Mouse (Mus musculus): ENCODE results near the gene Lrrc75a. TPM values are rescaled to one million over a fixed set of nuclear protein-coding genes. Genes with fewer than 3 reads are reported as not detected.
A peak's percentile ranks its signal among the peaks of the same experiment; 100 is the strongest.

Gene Lrrc75a
- polyA plus RNA-seq, 1 experiment from 2014 or later, result 10.8 TPM

- no peak overlapping the region for H3K27ac ChIP-seq (replicated peaks)
- H3K27me3 ChIP-seq (ENCODE audit: low read depth, poor library complexity, severe bottlenecking), result no peaks in the 10 kb centered on the region
- 88% methylated on average over 8 of the region's 8 CpGs for WGBS
- no peak overlapping the region for H3K4me3 ChIP-seq
- 0 out of 2 replicates have a peak, but pooled peaks cover 3% of the 10 kb centered on the region for H3K4me1 ChIP-seq
- no peaks in the 10 kb centered on the region for H3K36me3 ChIP-seq
- no peaks in the 10 kb centered on the region for H3K9me3 ChIP-seq (replicated peaks)
- DNase-seq (ENCODE audit: low spot score), result no peak
Observed at GRCm38 (mm10) chr11:62591904-62592575, 56.3 kb downstream of the Lrrc75a start.

- H3K9me3 ChIP-seq (replicated peaks), result no peaks in the 10 kb centered on the region
- no peaks in the 10 kb centered on the region for H3K36me3 ChIP-seq
- 0 out of 2 replicates have a peak overlapping the region, but pooled peaks have one; percentile 28 for H3K27ac ChIP-seq (replicated peaks)
- DNase-seq (ENCODE audit: low spot score), result no peak
- 95% methylated on average over 2 of the region's 2 CpGs for WGBS
- 0 out of 2 replicates have a peak, but pooled peaks cover 3% of the 10 kb centered on the region for H3K4me1 ChIP-seq
- H3K27me3 ChIP-seq (ENCODE audit: low read depth, poor library complexity, severe bottlenecking), result no peaks in the 10 kb centered on the region
- H3K4me3 ChIP-seq, result no peak overlapping the region
Observed at GRCm38 (mm10) chr11:62591026-62591425, 57.3 kb downstream of the Lrrc75a start.

GRCm38 (mm10) chr11:62589391-62589790, 58.9 kb downstream of the Lrrc75a start:
- H3K4me1 ChIP-seq, result 0 out of 2 replicates have a peak, but pooled peaks cover 3% of the 10 kb centered on the region
- H3K27me3 ChIP-seq (ENCODE audit: low read depth, poor library complexity, severe bottlenecking), result no peaks in the 10 kb centered on the region
- H3K27ac ChIP-seq (replicated peaks), result no peak overlapping the region
- no peak overlapping the region for H3K4me3 ChIP-seq
- no peaks in the 10 kb centered on the region for H3K9me3 ChIP-seq (replicated peaks)
- no peak for DNase-seq (ENCODE audit: low spot score)
- H3K36me3 ChIP-seq, result no peaks in the 10 kb centered on the region
- 80% methylated on average over 10 of the region's 10 CpGs for WGBS

- no peak overlapping the region for H3K27ac ChIP-seq (replicated peaks)
- no peak for DNase-seq (ENCODE audit: low spot score)
- H3K4me1 ChIP-seq, result peaks cover 8% of the 10 kb centered on the region; the same call in 1 of the 2 replicates
- H3K36me3 ChIP-seq, result no peaks in the 10 kb centered on the region
- H3K27me3 ChIP-seq (ENCODE audit: low read depth, poor library complexity, severe bottlenecking), result no peaks in the 10 kb centered on the region
- 87% methylated on average over 5 of the region's 5 CpGs for WGBS
- no peak overlapping the region for H3K4me3 ChIP-seq
- no peaks in the 10 kb centered on the region for H3K9me3 ChIP-seq (replicated peaks)
Observed at GRCm38 (mm10) chr11:62587034-62587433, 61.3 kb downstream of the Lrrc75a start.

GRCm38 (mm10) chr11:62584671-62585206, 63.6 kb downstream of the Lrrc75a start:
- Histone ChIP-seq H3K4me3 (no peak overlapping the region), H3K9me3 (replicated peaks) (no peaks in the 10 kb centered on the region), H3K4me1 (peaks cover 8% of the 10 kb centered on the region; the same call in 1 of the 2 replicates), H3K27ac (replicated peaks) (no peak overlapping the region), H3K36me3 (no peaks in the 10 kb centered on the region), H3K27me3 (ENCODE audit: low read depth, poor library complexity, severe bottlenecking) (no peaks in the 10 kb centered on the region)
- WGBS, result 86% methylated on average over 9 of the region's 9 CpGs
- no peak for DNase-seq (ENCODE audit: low spot score)

GRCm38 (mm10) chr11:62583031-62583430, 65.3 kb downstream of the Lrrc75a start:
- WGBS, result 67% methylated on average over 6 of the region's 6 CpGs

GRCm38 (mm10) chr11:62576530-62577152, 71.7 kb downstream of the Lrrc75a start:
- no peak overlapping the region for H3K27ac ChIP-seq (replicated peaks)
- no peaks in the 10 kb centered on the region for H3K36me3 ChIP-seq
- peak; percentile 10 for DNase-seq (ENCODE audit: low spot score)
- H3K4me1 ChIP-seq, result peaks cover 14% of the 10 kb centered on the region
- WGBS, result 65% methylated on average over 16 of the region's 16 CpGs
- H3K27me3 ChIP-seq (ENCODE audit: low read depth, poor library complexity, severe bottlenecking), result peaks cover 17% of the 10 kb centered on the region
- H3K4me3 ChIP-seq, result peak overlapping the region; percentile 64; the same call in 1 of the 2 replicates
- H3K9me3 ChIP-seq (replicated peaks), result no peaks in the 10 kb centered on the region

More at GRCm38 (mm10) chr11:62583031-62583430, 65.3 kb downstream of the Lrrc75a start:
- Histone ChIP-seq H3K9me3 (replicated peaks) (no peaks in the 10 kb centered on the region), H3K27ac (replicated peaks) (no peak overlapping the region), H3K36me3 (no peaks in the 10 kb centered on the region), H3K4me3 (no peak overlapping the region), H3K4me1 (peaks cover 5% of the 10 kb centered on the region; the same call in 1 of the 2 replicates), H3K27me3 (ENCODE audit: low read depth, poor library complexity, severe bottlenecking) (no peaks in the 10 kb centered on the region)
- no peak for DNase-seq (ENCODE audit: low spot score)

GRCm38 (mm10) chr11:62575659-62576438, 72.5 kb downstream of the Lrrc75a start:
- 7% methylated on average over 27 of the region's 27 CpGs for WGBS
- Histone ChIP-seq H3K36me3 (no peaks in the 10 kb centered on the region), H3K27ac (replicated peaks) (peak overlapping the region; percentile 63), H3K4me1 (peaks cover 14% of the 10 kb centered on the region), H3K9me3 (replicated peaks) (no peaks in the 10 kb centered on the region), H3K4me3 (peak overlapping the region; percentile 64), H3K27me3 (ENCODE audit: low read depth, poor library complexity, severe bottlenecking) (peaks cover 17% of the 10 kb centered on the region)
- peak; percentile 41 for DNase-seq (ENCODE audit: low spot score)

- Histone ChIP-seq H3K4me1 (peaks cover 14% of the 10 kb centered on the region), H3K36me3 (no peaks in the 10 kb centered on the region), H3K9me3 (replicated peaks) (no peaks in the 10 kb centered on the region), H3K27me3 (ENCODE audit: low read depth, poor library complexity, severe bottlenecking) (peaks cover 17% of the 10 kb centered on the region), H3K4me3 (peak overlapping the region; percentile 64), H3K27ac (replicated peaks) (peak overlapping the region; percentile 63)
- 3% methylated on average over 9 of the region's 9 CpGs for WGBS
- peak; percentile 90 for DNase-seq (ENCODE audit: low spot score)
Observed at GRCm38 (mm10) chr11:62575297-62575658, 73.0 kb downstream of the Lrrc75a start.

- H3K36me3 ChIP-seq, result no peaks in the 10 kb centered on the region
- peak; percentile 10 for DNase-seq (ENCODE audit: low spot score)
- H3K9me3 ChIP-seq (replicated peaks), result no peaks in the 10 kb centered on the region
- no peak overlapping the region for H3K27ac ChIP-seq (replicated peaks)
- H3K27me3 ChIP-seq (ENCODE audit: low read depth, poor library complexity, severe bottlenecking), result peaks cover 17% of the 10 kb centered on the region
- H3K4me1 ChIP-seq, result peaks cover 14% of the 10 kb centered on the region
- 88% methylated on average over 4 of the region's 4 CpGs for WGBS
- H3K4me3 ChIP-seq, result no peak overlapping the region
Observed at GRCm38 (mm10) chr11:62574703-62575085, 73.6 kb downstream of the Lrrc75a start.

GRCm38 (mm10) chr11:62573959-62574702, 74.2 kb downstream of the Lrrc75a start, which contains the start of gene Trpv2:
Trpv2 (plus strand) TSS chr11:62574486.
- Histone ChIP-seq H3K27me3 (ENCODE audit: low read depth, poor library complexity, severe bottlenecking) (peaks cover 17% of the 10 kb centered on the region), H3K4me3 (peak within 1 kb of the TSS; percentile 64), H3K27ac (replicated peaks) (no peak within 1 kb of the TSS), H3K9me3 (replicated peaks) (no peaks in the 10 kb centered on the region), H3K36me3 (no peaks in the 10 kb centered on the region), H3K4me1 (peaks cover 14% of the 10 kb centered on the region)
- 85% methylated on average over 6 of the region's 6 CpGs for WGBS
- no peak for DNase-seq (ENCODE audit: low spot score)

GRCm38 (mm10) chr11:62568300-62568699, 80.0 kb downstream of the Lrrc75a start:
- WGBS, result 68% methylated on average over 3 of the region's 3 CpGs
- H3K27ac ChIP-seq (replicated peaks), result no peak overlapping the region
- H3K9me3 ChIP-seq (replicated peaks), result no peaks in the 10 kb centered on the region
- no peaks in the 10 kb centered on the region for H3K4me1 ChIP-seq
- no peaks in the 10 kb centered on the region for H3K27me3 ChIP-seq (ENCODE audit: low read depth, poor library complexity, severe bottlenecking)
- no peak overlapping the region for H3K4me3 ChIP-seq
- no peaks in the 10 kb centered on the region for H3K36me3 ChIP-seq
- DNase-seq (ENCODE audit: low spot score), result no peak
